Mouse (Mus musculus): ENCODE measurements around the gene Uqcr10.
"Not testable (repeated sequence)": the region's sequence is repeated elsewhere in the genome, so short reads cannot be mapped to it uniquely, and the experiment has no call there.

Uqcr10 gene

DNA sequence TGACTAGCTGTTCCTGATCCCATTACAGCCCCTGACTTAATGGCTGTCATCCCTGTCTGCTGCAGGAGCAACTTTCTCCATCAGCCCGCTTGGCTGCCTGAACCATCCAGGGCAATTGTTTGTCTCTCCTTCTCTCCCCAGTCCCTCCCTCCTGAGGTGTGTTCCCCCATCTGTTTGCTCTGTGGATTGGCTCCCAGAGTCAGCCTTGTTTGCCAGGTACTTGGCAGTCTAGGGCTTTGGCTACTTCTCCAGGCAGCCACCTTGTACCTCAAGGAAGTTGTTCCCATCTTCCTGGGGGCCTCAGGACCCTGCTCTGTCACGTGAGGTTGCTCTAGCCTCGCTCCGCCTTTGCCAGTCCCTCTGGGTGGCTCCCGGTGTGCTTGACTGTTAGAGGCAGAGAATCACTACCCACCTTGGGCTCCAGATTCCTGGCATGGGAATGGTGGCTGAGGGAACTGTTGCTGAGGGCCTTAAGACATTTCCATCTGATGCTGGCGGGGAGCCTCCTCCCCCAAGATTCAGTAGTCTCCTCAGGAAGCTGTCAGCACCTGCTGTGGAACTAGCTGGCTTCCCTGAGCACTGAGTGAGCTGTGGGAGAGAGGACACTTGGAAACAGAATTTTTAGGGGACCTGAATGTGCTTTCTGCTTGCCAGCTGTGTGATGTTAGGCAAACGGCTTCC, 16.9 kb upstream of the Uqcr10 start:
- no peaks in the 10 kb centered on the region for H3K27me3 ChIP-seq (ENCODE audit: insufficient read depth, low read length)
- no peaks in the 10 kb centered on the region for H3K9me3 ChIP-seq (ENCODE audit: low read length)
- H3K36me3 ChIP-seq (ENCODE audit: insufficient read depth, low read length), result peaks cover 39% of the 10 kb centered on the region
- TF ChIP-seq POU5F1 (IDR thresholded peaks at IDR 0.05; ENCODE audit: borderline replicate concordance, low read length) (no peak), CTCF (conservative IDR thresholded peaks at IDR 0.05; ENCODE audit: low read length) (no peak), NANOG (IDR thresholded peaks at IDR 0.05; ENCODE audit: borderline replicate concordance, low read length) (no peak)
- peaks cover 56% of the 10 kb centered on the region for H3K4me1 ChIP-seq (replicated peaks; ENCODE audit: low read depth, low read length)
- peak overlapping the region; percentile 32 for H3K4me3 ChIP-seq (replicated peaks; ENCODE audit: low read length)

GRCm38 (mm10) chr11:4720393-4720792, 16.3 kb upstream of the Uqcr10 start:
- H3K4me3 ChIP-seq (replicated peaks; ENCODE audit: low read length), result peak overlapping the region; percentile 32
- TF ChIP-seq CTCF (conservative IDR thresholded peaks at IDR 0.05; ENCODE audit: low read length), result no peak
- TF ChIP-seq NANOG (IDR thresholded peaks at IDR 0.05; ENCODE audit: borderline replicate concordance, low read length), result no peak
- TF ChIP-seq POU5F1 (IDR thresholded peaks at IDR 0.05; ENCODE audit: borderline replicate concordance, low read length), result no peak

GRCm38 (mm10) chr11:4719961-4720360, 15.8 kb upstream of the Uqcr10 start:
- peaks cover 58% of the 10 kb centered on the region for H3K4me1 ChIP-seq (replicated peaks; ENCODE audit: low read depth, low read length)
- no peaks in the 10 kb centered on the region for H3K9me3 ChIP-seq (ENCODE audit: low read length)
- peaks cover 28% of the 10 kb centered on the region for H3K36me3 ChIP-seq (ENCODE audit: insufficient read depth, low read length)
- H3K27me3 ChIP-seq (ENCODE audit: insufficient read depth, low read length), result no peaks in the 10 kb centered on the region
- peak overlapping the region; percentile 32 for H3K4me3 ChIP-seq (replicated peaks; ENCODE audit: low read length)
- TF ChIP-seq CTCF (conservative IDR thresholded peaks at IDR 0.05; ENCODE audit: low read length) (no peak), POU5F1 (IDR thresholded peaks at IDR 0.05; ENCODE audit: borderline replicate concordance, low read length) (no peak), NANOG (IDR thresholded peaks at IDR 0.05; ENCODE audit: borderline replicate concordance, low read length) (no peak)

More at GRCm38 (mm10) chr11:4720393-4720792, 16.3 kb upstream of the Uqcr10 start:
- peaks cover 33% of the 10 kb centered on the region for H3K36me3 ChIP-seq (ENCODE audit: insufficient read depth, low read length)
- H3K4me1 ChIP-seq (replicated peaks; ENCODE audit: low read depth, low read length), result peaks cover 58% of the 10 kb centered on the region
- H3K9me3 ChIP-seq (ENCODE audit: low read length), result no peaks in the 10 kb centered on the region
- no peaks in the 10 kb centered on the region for H3K27me3 ChIP-seq (ENCODE audit: insufficient read depth, low read length)

GRCm38 (mm10) chr11:4718548-4718947, 14.4 kb upstream of the Uqcr10 start:
- Histone ChIP-seq H3K4me1 (replicated peaks; ENCODE audit: low read depth, low read length) (peaks cover 55% of the 10 kb centered on the region), H3K36me3 (ENCODE audit: insufficient read depth, low read length) (peaks cover 16% of the 10 kb centered on the region), H3K27me3 (ENCODE audit: insufficient read depth, low read length) (no peaks in the 10 kb centered on the region), H3K9me3 (ENCODE audit: low read length) (no peaks in the 10 kb centered on the region), H3K4me3 (replicated peaks; ENCODE audit: low read length) (no peak overlapping the region)
- TF ChIP-seq POU5F1 (IDR thresholded peaks at IDR 0.05; ENCODE audit: borderline replicate concordance, low read length) (no peak), NANOG (IDR thresholded peaks at IDR 0.05; ENCODE audit: borderline replicate concordance, low read length) (no peak), CTCF (conservative IDR thresholded peaks at IDR 0.05; ENCODE audit: low read length) (no peak)

DNA sequence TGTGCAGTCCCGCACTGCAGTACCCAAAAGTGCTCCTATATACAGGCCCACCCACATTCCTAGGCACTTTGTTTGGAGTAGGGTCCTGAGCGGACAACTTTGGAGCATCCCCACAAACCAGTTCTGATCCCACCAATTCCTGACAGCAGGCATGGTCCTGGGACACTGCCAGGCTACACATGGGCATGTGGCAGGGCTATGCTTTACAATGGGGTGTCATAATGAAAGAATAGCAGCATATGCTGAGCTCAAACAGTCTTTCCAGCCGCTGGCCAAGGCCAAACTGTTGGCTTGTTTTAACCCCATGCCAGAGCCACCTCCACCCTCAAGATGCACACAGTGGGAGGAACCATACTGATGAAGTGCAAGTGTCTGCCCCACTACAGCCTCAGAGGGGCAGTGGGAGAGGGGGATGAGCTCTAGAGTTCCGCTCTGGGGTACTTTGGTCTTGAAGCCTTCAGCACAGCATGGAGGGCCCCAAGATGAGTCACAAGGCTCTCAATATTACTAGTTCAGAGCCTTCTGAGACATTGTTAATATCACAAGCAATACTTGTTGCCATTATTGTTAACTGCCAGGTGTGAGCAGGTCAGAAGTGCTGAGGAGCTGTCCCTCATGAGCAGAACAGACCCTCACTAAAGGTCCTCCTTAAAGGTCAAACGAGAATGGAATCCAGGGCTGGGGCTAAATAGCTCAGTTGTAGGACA, 12.5 kb upstream of the Uqcr10 start:
- Histone ChIP-seq H3K9me3 (ENCODE audit: low read length) (no peaks in the 10 kb centered on the region), H3K4me1 (replicated peaks; ENCODE audit: low read depth, low read length) (peaks cover 38% of the 10 kb centered on the region), H3K36me3 (ENCODE audit: insufficient read depth, low read length) (peaks cover 2% of the 10 kb centered on the region; the same call in 1 of the 2 replicates), H3K27me3 (ENCODE audit: insufficient read depth, low read length) (no peaks in the 10 kb centered on the region), H3K4me3 (replicated peaks; ENCODE audit: low read length) (no peak overlapping the region)
- TF ChIP-seq CTCF (conservative IDR thresholded peaks at IDR 0.05; ENCODE audit: low read length) (no peak), POU5F1 (IDR thresholded peaks at IDR 0.05; ENCODE audit: borderline replicate concordance, low read length) (no peak), NANOG (IDR thresholded peaks at IDR 0.05; ENCODE audit: borderline replicate concordance, low read length) (no peak)

DNA sequence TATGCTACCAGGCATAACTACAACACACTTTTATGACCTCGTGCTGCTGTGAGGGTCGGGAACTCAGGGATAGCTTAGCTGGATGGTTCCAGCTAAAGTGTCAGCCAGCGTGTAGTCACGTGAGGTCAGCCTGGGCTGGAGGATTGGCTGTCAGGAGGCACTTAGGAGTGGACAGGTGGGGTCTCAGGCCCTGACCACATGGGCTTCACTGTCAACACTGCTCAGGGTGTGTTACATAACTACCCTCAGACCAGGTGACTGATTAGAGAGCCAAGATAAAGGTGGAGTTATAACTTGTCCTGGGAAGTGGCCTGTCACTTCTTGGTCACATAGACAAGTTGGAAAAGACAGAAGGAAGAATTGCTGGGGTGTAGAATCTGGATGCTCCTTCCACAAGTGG, 11.5 kb upstream of the Uqcr10 start:
- Histone ChIP-seq H3K27me3 (ENCODE audit: insufficient read depth, low read length) (no peaks in the 10 kb centered on the region), H3K36me3 (ENCODE audit: insufficient read depth, low read length) (peaks cover 2% of the 10 kb centered on the region; the same call in 1 of the 2 replicates), H3K9me3 (ENCODE audit: low read length) (no peaks in the 10 kb centered on the region), H3K4me1 (replicated peaks; ENCODE audit: low read depth, low read length) (peaks cover 30% of the 10 kb centered on the region), H3K4me3 (replicated peaks; ENCODE audit: low read length) (no peak overlapping the region)
- TF ChIP-seq NANOG (IDR thresholded peaks at IDR 0.05; ENCODE audit: borderline replicate concordance, low read length) (no peak), POU5F1 (IDR thresholded peaks at IDR 0.05; ENCODE audit: borderline replicate concordance, low read length) (no peak), CTCF (conservative IDR thresholded peaks at IDR 0.05; ENCODE audit: low read length) (no peak)

GRCm38 (mm10) chr11:4714727-4715126, 10.6 kb upstream of the Uqcr10 start:
- H3K4me3 ChIP-seq (replicated peaks; ENCODE audit: low read length), result no peak overlapping the region
- no peaks in the 10 kb centered on the region for H3K9me3 ChIP-seq (ENCODE audit: low read length)
- no peaks in the 10 kb centered on the region for H3K27me3 ChIP-seq (ENCODE audit: insufficient read depth, low read length)
- peaks cover 21% of the 10 kb centered on the region for H3K4me1 ChIP-seq (replicated peaks; ENCODE audit: low read depth, low read length)
- TF ChIP-seq CTCF (conservative IDR thresholded peaks at IDR 0.05; ENCODE audit: low read length) (no peak), NANOG (IDR thresholded peaks at IDR 0.05; ENCODE audit: borderline replicate concordance, low read length) (no peak), POU5F1 (IDR thresholded peaks at IDR 0.05; ENCODE audit: borderline replicate concordance, low read length) (no peak)
- peaks cover 2% of the 10 kb centered on the region; the same call in 1 of the 2 replicates for H3K36me3 ChIP-seq (ENCODE audit: insufficient read depth, low read length)

- Histone ChIP-seq H3K4me1 (replicated peaks; ENCODE audit: low read depth, low read length) (peaks cover 17% of the 10 kb centered on the region), H3K4me3 (replicated peaks; ENCODE audit: low read length) (no peak overlapping the region), H3K27me3 (ENCODE audit: insufficient read depth, low read length) (no peaks in the 10 kb centered on the region), H3K9me3 (ENCODE audit: low read length) (no peaks in the 10 kb centered on the region), H3K36me3 (ENCODE audit: insufficient read depth, low read length) (peaks cover 2% of the 10 kb centered on the region; the same call in 1 of the 2 replicates)
- no peak for TF ChIP-seq CTCF (conservative IDR thresholded peaks at IDR 0.05; ENCODE audit: low read length)
- TF ChIP-seq POU5F1 (IDR thresholded peaks at IDR 0.05; ENCODE audit: borderline replicate concordance, low read length), result no peak
Measured at GRCm38 (mm10) chr11:4712822-4713221, 8.7 kb upstream of the Uqcr10 start.

DNA sequence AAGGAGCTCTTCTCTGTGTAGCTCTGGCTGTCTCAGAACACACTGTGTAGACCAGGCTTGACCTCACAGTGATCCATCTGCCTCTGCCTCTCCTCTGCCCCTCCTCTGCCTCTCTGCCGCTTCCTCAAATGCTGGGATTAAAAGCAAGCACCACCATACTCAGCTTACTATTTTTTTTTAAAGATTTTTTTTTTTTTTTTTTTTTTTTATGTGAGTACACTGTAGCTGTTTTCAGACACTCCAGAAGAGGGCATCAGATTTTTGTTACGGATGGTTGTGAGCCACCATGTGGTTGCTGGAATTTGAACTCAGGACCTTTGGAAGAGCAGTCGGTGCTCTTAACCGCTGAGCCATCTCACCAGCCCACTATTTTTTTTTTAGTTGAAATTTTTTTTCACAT, 6.0 kb upstream of the Uqcr10 start:
- H3K9me3 ChIP-seq (ENCODE audit: low read length); H3K4me3 ChIP-seq (replicated peaks; ENCODE audit: low read length); H3K36me3 ChIP-seq (ENCODE audit: insufficient read depth, low read length); H3K27me3 ChIP-seq (ENCODE audit: insufficient read depth, low read length): not testable (repeated sequence)
- H3K4me1 ChIP-seq (replicated peaks; ENCODE audit: low read depth, low read length), result peaks cover 23% of the 10 kb centered on the region
